Mouse (Mus musculus) CH12.LX (cell line): ENCODE results near the gene Ssbp4. TPM values are rescaled to one million over a fixed set of nuclear protein-coding genes. Genes with fewer than 3 reads are reported as not detected.

Source experiments
- DNase-seq: peaks from one replicate; pipeline ENCODE4 v3.0.0-alpha.2; 2013; ENCODE audit errors: extremely low read depth
- H3K27ac ChIP-seq: 2 replicates; pipeline ENCODE4 v1.5.1; 2012; ENCODE audit warnings: low read depth, mild to moderate bottlenecking, control low read depth, moderate library complexity; ENCODE audit not compliant: insufficient read depth
- H3K27me3 ChIP-seq: replicated peaks from 2 replicates; pipeline ENCODE3; 2012; ENCODE audit warnings: inconsistent platforms
- H3K36me3 ChIP-seq, 2 experiments: replicated peaks in 1 of 2; 2 replicates each; pipeline versions ENCODE3 to v1.6.1; 2012; ENCODE audit warnings: inconsistent platforms in 1 of 2, low read length in 1 of 2, mild to moderate bottlenecking in 1 of 2, mixed read lengths in 1 of 2, moderate library complexity in 1 of 2; ENCODE audit not compliant: control insufficient read depth in 1 of 2, insufficient read depth in 1 of 2
- H3K4me1 ChIP-seq, 2 experiments: 2 replicates each; pipeline ENCODE4 v1.6.1; 2012; ENCODE audit warnings: inconsistent platforms in 1 of 2, moderate library complexity in 1 of 2; ENCODE audit not compliant: insufficient read depth in 2 of 2, control insufficient read depth in 1 of 2
- H3K4me2 ChIP-seq: 2 replicates; pipeline ENCODE4 v1.6.1; 2012; ENCODE audit warnings: low read depth, mild to moderate bottlenecking, control low read depth; ENCODE audit not compliant: poor library complexity, insufficient read depth, severe bottlenecking
- H3K4me3 ChIP-seq, 3 experiments: fragments of 150-350 bp in 1 of 3; sonication (generic) in 1 of 3; replicated peaks in 1 of 3; 2 replicates each; pipeline versions ENCODE3 to v1.5.1; 2011 to 2012; ENCODE audit warnings: low read depth in 2 of 3, low read length in 2 of 3, mild to moderate bottlenecking in 2 of 3, moderate library complexity in 2 of 3, control low read depth in 1 of 3, improper control_type of control experiment in 1 of 3, inconsistent platforms in 1 of 3, mixed read lengths in 1 of 3; ENCODE audit not compliant: poor library complexity in 1 of 3
- H3K79me2 ChIP-seq: replicated peaks from 2 replicates; pipeline ENCODE4 v1.6.1; 2012; ENCODE audit warnings: mild to moderate bottlenecking, moderate library complexity; ENCODE audit not compliant: control insufficient read depth, poor library complexity, insufficient read depth, severe bottlenecking; ENCODE audit errors: extremely low read depth
- H3K9ac ChIP-seq: 2 replicates; pipeline ENCODE4 v1.6.1; 2012; ENCODE audit warnings: low read depth, mild to moderate bottlenecking, control low read depth, moderate library complexity; ENCODE audit not compliant: insufficient read depth
- H3K9me3 ChIP-seq: replicated peaks from 2 replicates; pipeline ENCODE3; 2012; ENCODE audit warnings: low read length, inconsistent platforms, mixed read lengths
- BHLHE40 ChIP-seq: IDR thresholded peaks from 2 replicates; pipeline ENCODE4 v1.6.1; 2011; ENCODE audit warnings: mild to moderate bottlenecking, low read depth, low read length, improper control_type of control experiment
- E2F4 ChIP-seq: IDR thresholded peaks from 2 replicates; pipeline ENCODE4 v1.6.1; 2011; ENCODE audit warnings: low read depth, low read length, improper control_type of control experiment; ENCODE audit not compliant: insufficient replicate concordance
- ETS1 ChIP-seq: conservative IDR thresholded peaks from 2 replicates; pipeline ENCODE4 v1.6.1; 2012; ENCODE audit warnings: low read depth, mild to moderate bottlenecking, inconsistent platforms, low read length, improper control_type of control experiment, moderate library complexity
- GABPA ChIP-seq: IDR thresholded peaks from 2 replicates; pipeline ENCODE4 v1.6.1; 2012; ENCODE audit warnings: low read depth, low read length, improper control_type of control experiment, inconsistent platforms; ENCODE audit not compliant: insufficient replicate concordance
- HCFC1 ChIP-seq: IDR thresholded peaks from 2 replicates; pipeline ENCODE4 v1.6.1; 2012; ENCODE audit warnings: low read depth, mild to moderate bottlenecking, inconsistent platforms, low read length, improper control_type of control experiment
- JUN ChIP-seq: IDR thresholded peaks from 2 replicates; pipeline ENCODE4 v1.6.1; 2011; ENCODE audit warnings: low read depth, mild to moderate bottlenecking, low read length, improper control_type of control experiment, moderate library complexity; ENCODE audit not compliant: insufficient read depth
- JUND ChIP-seq: conservative IDR thresholded peaks from 2 replicates; pipeline ENCODE4 v1.6.1; 2011; ENCODE audit warnings: low read depth, low read length, improper control_type of control experiment
- MAFK ChIP-seq: IDR thresholded peaks from 2 replicates; pipeline ENCODE4 v1.6.1; 2011; ENCODE audit warnings: low read length, improper control_type of control experiment; ENCODE audit not compliant: insufficient replicate concordance
- MAX ChIP-seq: IDR thresholded peaks from 2 replicates; pipeline ENCODE4 v1.6.1; 2011; ENCODE audit warnings: low read length, improper control_type of control experiment
- MAZ ChIP-seq: IDR thresholded peaks from 2 replicates; pipeline ENCODE4 v1.6.1; 2012; ENCODE audit warnings: low read depth, mild to moderate bottlenecking, inconsistent platforms, low read length, improper control_type of control experiment, moderate library complexity
- MYC ChIP-seq: IDR thresholded peaks from 2 replicates; pipeline ENCODE4 v1.6.1; 2011; ENCODE audit warnings: low read depth, mild to moderate bottlenecking, improper control_type of control experiment, low read length
- NELFE ChIP-seq: IDR thresholded peaks from 2 replicates; pipeline ENCODE4 v1.6.1; 2011; ENCODE audit warnings: low read depth, low read length, improper control_type of control experiment
- NRF1 ChIP-seq: IDR thresholded peaks from 2 replicates; pipeline ENCODE4 v1.6.1; 2014; ENCODE audit warnings: low read depth, mild to moderate bottlenecking, inconsistent platforms, low read length, improper control_type of control experiment, moderate library complexity
- RCOR1 ChIP-seq: conservative IDR thresholded peaks from 2 replicates; pipeline ENCODE4 v1.6.1; 2012; ENCODE audit warnings: low read depth, mild to moderate bottlenecking, inconsistent platforms, low read length, improper control_type of control experiment
- SIN3A ChIP-seq: IDR thresholded peaks from 2 replicates; pipeline ENCODE4 v1.6.1; 2012; ENCODE audit warnings: low read length, improper control_type of control experiment, inconsistent platforms
- SMC3 ChIP-seq: IDR thresholded peaks from 2 replicates; pipeline ENCODE4 v1.6.1; 2011; ENCODE audit warnings: low read depth, low read length, improper control_type of control experiment
- ZC3H11A ChIP-seq: IDR thresholded peaks from 2 replicates; pipeline ENCODE4 v1.6.1; 2012; ENCODE audit warnings: low read depth, mild to moderate bottlenecking, inconsistent platforms, low read length, improper control_type of control experiment
- ZNF384 ChIP-seq: IDR thresholded peaks from 2 replicates; pipeline ENCODE4 v1.6.1; 2012; ENCODE audit warnings: low read depth, low read length, improper control_type of control experiment, inconsistent platforms
- dilution Hi-C: fragments of 300-500 bp; cut with MboI; formaldehyde crosslinking; loops from 2 replicates; pipeline ENCODE4 v1.14.3; 2020; ENCODE audit warnings: low sequenced_read_pairs; ENCODE audit not compliant: extremely low pct_unique_long_range_greater_than_20kb, extremely low pct_ligation_motif_present
- in situ Hi-C: fragments of 300-500 bp; cut with MboI; formaldehyde crosslinking; loops from 3 replicates; pipeline ENCODE4 v1.14.3; 2019; ENCODE audit warnings: low sequenced_read_pairs, low pct_ligation_motif_present, low pct_unique_long_range_greater_than_20kb, mixed read lengths
- polyA plus RNA-seq: library from polyadenylated mRNA; unstranded; fragments of >175 nt; gene quantifications from 2 replicates; pipeline ENCODE4 v1.2.1, GENCODE M21; 2012; ENCODE audit warnings: low read depth; ENCODE audit not compliant: insufficient read length
- total RNA-seq, 2 experiments: library from RNA; depleted of rRNA; stranded (reverse); fragments of 300-350 nt in 1 of 2; fragments of >200 nt in 1 of 2; gene quantifications; 2 replicates each; pipeline ENCODE4 v1.2.3; 2012 to 2014

Gene Ssbp4
- total and polyA plus RNA-seq, 3 experiments, result 41.3 to 128 (median 77.3) TPM

GRCm38 (mm10) chr8:70629574-70630531 lies 21.2 kb upstream of the Ssbp4 start (continued):
- TF ChIP-seq JUND (no peak; the same call in 1 of the 2 replicates), NELFE (peak; percentile 99), HCFC1 (peak; percentile 69; the same call in 1 of the 2 replicates), MAFK (no peak), SMC3 (peak; percentile 97), MAX (peak; percentile 93), ZC3H11A (no peak; the same call in 1 of the 2 replicates), MYC (peak; percentile 87), RCOR1 (no peak), E2F4 (no peak), BHLHE40 (peak; percentile 90), GABPA (no peak), ETS1 (peak; percentile 64)

GRCm38 (mm10) chr8:70628986-70629490 lies 20.4 kb upstream of the Ssbp4 start:
- H3K79me2 ChIP-seq, result no peaks in the 10 kb centered on the region
- H3K4me3 ChIP-seq, result peak overlapping the region in 1 of 3 experiments; percentile 32
- no peak overlapping the region; the same call in 1 of the 2 replicates for H3K9ac ChIP-seq
- no peak overlapping the region for H3K27ac ChIP-seq
- in situ Hi-C loops (no loop called here), dilution Hi-C loops (no loop called here)
- no peak for DNase-seq
- peaks cover 12 to 50% of the 10 kb centered on the region in 2 experiments for H3K4me1 ChIP-seq
- peak overlapping the region; percentile 8 for H3K4me2 ChIP-seq
- TF ChIP-seq ZNF384 (no peak), MAZ (no peak), NRF1 (no peak), JUN (no peak), MAFK (no peak), E2F4 (no peak), SIN3A (no peak)
- no peaks in the 10 kb centered on the region for H3K27me3 ChIP-seq
- no peaks in the 10 kb centered on the region for H3K36me3 ChIP-seq
- H3K9me3 ChIP-seq, result peaks cover 10% of the 10 kb centered on the region
